Mouse (Mus musculus) testis, adult 2 months (tissue): ENCODE data around the gene Hoxc13. TPM values are rescaled to one million over a fixed set of nuclear protein-coding genes. Genes with fewer than 3 reads are reported as not detected.
A peak's percentile ranks its signal among the peaks of the same experiment; 100 is the strongest.

Source experiments
- H3K27ac ChIP-seq: fragments of 200-500 bp; 2 replicates; pipeline ENCODE4 v1.5.1; 2012; ENCODE audit warnings: low read depth, low read length; ENCODE audit not compliant: control insufficient read depth, insufficient read depth
- H3K27me3 ChIP-seq: fragments of 200-500 bp; 2 replicates; pipeline ENCODE4 v1.6.1; 2012; ENCODE audit warnings: mild to moderate bottlenecking, low read length, moderate library complexity; ENCODE audit not compliant: control insufficient read depth, insufficient read depth
- H3K36me3 ChIP-seq: fragments of 200-500 bp; 2 replicates; pipeline ENCODE4 v1.6.1; 2012; ENCODE audit warnings: mild to moderate bottlenecking, low read length; ENCODE audit not compliant: control insufficient read depth, insufficient read depth
- H3K4me1 ChIP-seq: fragments of 200-500 bp; 2 replicates; pipeline ENCODE4 v1.6.1; 2012; ENCODE audit warnings: low read length; ENCODE audit not compliant: control insufficient read depth, insufficient read depth
- H3K4me3 ChIP-seq: fragments of 200-500 bp; 2 replicates; pipeline ENCODE4 v1.5.1; 2012; ENCODE audit warnings: low read depth, mild to moderate bottlenecking, low read length, moderate library complexity, mixed read lengths; ENCODE audit not compliant: control insufficient read depth
- CTCF ChIP-seq: fragments of 200-500 bp; IDR thresholded peaks from 2 replicates; pipeline ENCODE4 v1.5.1; 2012; ENCODE audit warnings: low read depth, mild to moderate bottlenecking, inconsistent platforms, low read length, moderate library complexity; ENCODE audit not compliant: control insufficient read depth, insufficient read depth, insufficient replicate concordance
- POLR2A ChIP-seq: fragments of 200-500 bp; IDR thresholded peaks from 2 replicates; pipeline ENCODE4 v1.6.1; 2012; ENCODE audit warnings: low read depth, mild to moderate bottlenecking, inconsistent platforms, low read length, moderate library complexity; ENCODE audit not compliant: control insufficient read depth
- polyA plus RNA-seq: library from polyadenylated mRNA; depleted of rRNA; stranded (reverse); fragments of >200 nt; gene quantifications from 2 replicates; pipeline ENCODE4 v1.2.3, GENCODE M21; 2012

Hoxc13 gene
- polyA plus RNA-seq, 1 experiment = not detected

DNA sequence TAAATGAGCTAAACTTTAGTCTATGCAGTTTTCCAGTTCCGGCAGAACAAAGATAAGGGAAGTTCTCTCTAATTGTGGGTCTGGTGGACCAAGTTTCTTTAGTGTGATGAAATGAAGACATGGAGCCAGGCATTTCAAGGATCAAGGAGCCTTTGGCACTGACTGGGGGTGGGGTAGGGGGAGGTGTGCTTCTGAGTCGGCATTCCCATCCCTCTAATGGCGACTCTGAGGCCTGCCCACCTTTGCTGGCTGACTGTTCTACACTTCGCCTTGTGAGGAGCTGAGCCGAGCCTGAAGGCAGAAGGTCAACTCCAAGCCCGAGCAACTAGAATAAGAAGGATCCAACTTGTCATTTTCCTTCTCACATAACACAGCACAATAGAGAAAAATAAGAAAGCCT lies 40.8 kb downstream of the Hoxc13 start:
- no peak for TF ChIP-seq POLR2A
- no peak for TF ChIP-seq CTCF
- Histone ChIP-seq H3K27me3 (peaks cover 21% of the 10 kb centered on the region), H3K27ac (no peak overlapping the region), H3K4me3 (no peak overlapping the region), H3K4me1 (peaks cover 11% of the 10 kb centered on the region), H3K36me3 (no peaks in the 10 kb centered on the region)

DNA sequence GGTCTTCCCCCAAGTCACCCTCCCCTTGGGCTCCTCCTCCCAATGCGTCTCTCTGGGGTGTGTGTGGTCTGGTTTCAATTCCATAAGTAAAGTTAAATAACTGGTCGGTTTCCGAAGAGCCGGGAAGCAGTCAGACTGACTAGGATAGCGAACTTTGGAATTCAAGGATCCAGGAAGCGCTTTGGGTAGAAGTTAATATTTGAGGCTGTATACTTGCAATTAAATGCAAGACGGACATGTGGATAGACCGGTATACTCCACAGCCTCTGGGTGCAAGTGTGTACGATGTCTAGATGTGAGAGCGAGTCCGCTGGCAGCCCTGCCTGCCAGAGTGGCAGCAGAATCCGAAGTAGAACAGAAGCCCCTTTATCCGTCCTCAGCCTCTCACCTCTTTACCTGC lies 41.6 kb downstream of the Hoxc13 start:
- no peak overlapping the region for H3K4me3 ChIP-seq
- TF ChIP-seq CTCF (no peak), POLR2A (no peak)

DNA sequence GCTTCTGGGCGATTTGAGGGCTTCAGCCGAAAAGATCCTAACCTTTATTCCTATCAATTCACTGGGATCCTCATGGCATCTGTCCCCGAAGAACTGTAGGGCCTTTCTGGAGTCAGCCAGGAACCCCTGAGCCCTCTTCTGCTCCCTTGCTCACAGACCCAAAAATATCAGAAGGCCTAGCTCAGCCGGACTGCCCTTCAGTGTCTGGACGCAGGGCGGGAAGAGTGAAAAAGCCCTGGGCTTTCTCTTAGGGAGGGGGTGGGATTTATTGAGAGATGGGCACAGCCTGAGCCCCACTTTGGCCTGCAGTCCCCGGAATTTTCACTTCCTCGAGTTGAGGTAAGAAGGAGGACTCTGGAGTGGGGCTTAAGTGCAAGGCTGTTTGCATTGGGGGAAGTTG lies 42.4 kb downstream of the Hoxc13 start:
- peaks cover 16% of the 10 kb centered on the region for H3K27me3 ChIP-seq
- TF ChIP-seq POLR2A (no peak), CTCF (no peak)
- H3K27ac ChIP-seq = no peak overlapping the region
- no peaks in the 10 kb centered on the region for H3K36me3 ChIP-seq
- no peak overlapping the region for H3K4me3 ChIP-seq
- peaks cover 14% of the 10 kb centered on the region for H3K4me1 ChIP-seq

More for the DNA sequence above, 41.6 kb downstream of the Hoxc13 start:
- H3K27ac ChIP-seq = 0 out of 2 replicates have a peak overlapping the region, but pooled peaks have one; percentile 8
- no peaks in the 10 kb centered on the region for H3K36me3 ChIP-seq
- H3K27me3 ChIP-seq = peaks cover 16% of the 10 kb centered on the region
- peaks cover 12% of the 10 kb centered on the region for H3K4me1 ChIP-seq

DNA sequence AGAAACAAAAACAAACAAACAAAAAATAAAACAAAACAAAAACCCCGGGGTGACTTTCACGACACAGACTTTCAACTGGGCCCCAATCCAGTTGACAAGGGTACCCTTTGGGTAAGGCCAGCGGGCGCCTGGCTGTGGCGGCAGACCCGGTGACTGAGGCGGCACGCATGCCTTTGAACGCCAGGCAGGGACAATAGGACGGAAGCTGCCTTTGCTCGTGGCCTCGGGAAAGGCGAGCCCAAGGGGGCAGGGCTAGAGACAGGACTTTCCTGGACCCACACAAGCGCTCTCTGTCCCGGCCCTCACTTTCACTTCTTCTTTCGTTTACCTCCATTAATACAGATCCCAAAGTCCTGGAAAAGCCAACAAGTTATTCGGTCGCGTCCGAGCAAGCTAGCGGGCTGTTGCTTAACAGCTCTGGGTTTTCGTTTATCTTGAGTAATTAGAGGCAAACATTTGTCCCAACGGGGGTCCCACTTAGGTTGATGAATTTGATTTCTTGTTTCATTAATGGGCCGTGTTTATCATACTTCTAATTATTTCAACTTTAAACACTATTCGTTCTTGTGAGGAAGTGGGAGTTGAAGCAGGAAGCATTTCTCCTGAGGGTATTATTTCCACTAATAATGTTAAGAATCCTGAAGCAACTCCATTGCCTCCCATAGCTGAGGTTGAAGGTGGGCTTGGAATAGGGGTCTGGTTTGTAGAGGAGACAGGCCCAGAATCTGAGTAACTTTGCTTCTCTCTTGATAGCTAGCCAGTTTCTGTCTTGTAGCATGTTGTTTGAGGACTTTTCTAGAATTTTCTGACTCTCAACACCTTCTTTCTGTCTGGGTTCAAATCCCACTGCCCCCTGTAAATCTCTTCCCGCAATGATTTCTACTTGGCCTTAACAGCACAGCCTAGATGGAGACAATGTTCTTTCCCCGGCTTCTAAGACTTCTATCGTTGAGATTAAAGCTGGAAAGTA lies 43.1 kb downstream of the Hoxc13 start:
- TF ChIP-seq CTCF (no peak), POLR2A (no peak)
- Histone ChIP-seq H3K4me1 (peaks cover 14% of the 10 kb centered on the region), H3K27ac (no peak overlapping the region), H3K36me3 (no peaks in the 10 kb centered on the region), H3K4me3 (no peak overlapping the region), H3K27me3 (peaks cover 16% of the 10 kb centered on the region)

GRCm38 (mm10) chr15:102965003-102965891 lies 44.3 kb downstream of the Hoxc13 start:
- H3K4me3 ChIP-seq = no peak overlapping the region
- H3K27me3 ChIP-seq = peaks cover 14% of the 10 kb centered on the region
- no peak overlapping the region for H3K27ac ChIP-seq

DNA sequence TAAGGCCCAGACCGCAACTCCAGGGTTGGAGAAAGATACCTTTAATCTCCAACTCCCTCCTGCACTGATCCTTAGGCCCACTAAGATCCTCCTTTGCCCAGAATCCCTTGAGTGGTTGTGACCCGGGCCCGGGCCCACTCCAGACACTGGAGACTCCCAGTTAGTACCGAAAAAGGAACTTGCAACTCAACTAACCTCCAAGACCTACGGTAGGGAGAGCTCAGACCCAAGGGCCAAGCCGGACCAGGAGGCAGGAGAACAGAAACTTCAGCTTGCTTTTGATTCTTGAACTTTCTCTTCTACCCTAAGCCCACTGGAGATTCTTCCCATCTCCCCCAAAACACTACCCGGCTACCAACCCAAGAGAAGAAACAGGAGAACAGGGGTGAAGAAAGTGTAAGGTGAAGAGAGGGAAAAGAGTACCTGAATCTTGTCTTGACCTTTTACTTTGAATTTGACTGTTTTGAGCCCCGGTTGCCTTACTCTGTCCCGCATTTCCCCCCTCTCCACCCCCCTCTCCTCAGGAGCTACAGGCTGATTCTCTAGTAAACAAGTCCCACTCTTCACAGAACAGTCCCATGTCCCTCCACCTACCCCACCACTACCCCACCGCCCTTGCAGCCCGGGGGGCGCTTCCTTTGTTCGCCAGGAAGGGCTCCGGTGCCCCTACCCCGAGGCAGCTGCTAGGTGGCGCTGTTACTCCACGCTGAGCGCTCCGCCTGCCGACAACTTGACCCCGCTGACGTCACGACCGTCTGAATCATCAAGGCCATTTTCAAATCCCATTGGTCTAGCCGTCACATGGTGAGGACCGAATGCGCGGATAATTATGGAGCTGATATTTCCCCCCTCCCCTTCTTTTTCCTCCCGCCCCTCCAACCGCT lies 45.2 kb downstream of the Hoxc13 start:
- Histone ChIP-seq H3K27ac (0 out of 2 replicates have a peak overlapping the region, but pooled peaks have one; percentile 22), H3K4me3 (no peak overlapping the region)
- TF ChIP-seq POLR2A = no peak
- peak; percentile 93; the same call in 1 of the 2 replicates for TF ChIP-seq CTCF

More at GRCm38 (mm10) chr15:102965003-102965891, 44.3 kb downstream of the Hoxc13 start:
- H3K4me1 ChIP-seq = peaks cover 11% of the 10 kb centered on the region
- TF ChIP-seq POLR2A (no peak), CTCF (no peak)
- no peaks in the 10 kb centered on the region for H3K36me3 ChIP-seq

More for the DNA sequence above, 45.2 kb downstream of the Hoxc13 start:
- H3K27me3 ChIP-seq = peaks cover 11% of the 10 kb centered on the region
- no peaks in the 10 kb centered on the region for H3K36me3 ChIP-seq
- peaks cover 9% of the 10 kb centered on the region for H3K4me1 ChIP-seq
